Mouse (Mus musculus) heart, embryonic 12.5 days (tissue): ENCODE data around the gene Astn1. TPM values are rescaled to one million over a fixed set of nuclear protein-coding genes. Genes with fewer than 3 reads are reported as not detected.
A peak's percentile ranks its signal among the peaks of the same experiment; 100 is the strongest.

Source experiments
- ATAC-seq: fragments of 200-750 bp; cut with Nextera tagmentation; 2 replicates; pipeline ENCODE4 v1.8.0; 2017; ENCODE audit warnings: moderate TSS enrichment, moderate library complexity; ENCODE audit not compliant: insufficient number of reproducible peaks, low FRiP score
- H3K27ac ChIP-seq: fragments of 300-500 bp; sonication (generic); 2 replicates; pipeline ENCODE4 v1.5.1; 2016; ENCODE audit warnings: mild to moderate bottlenecking, moderate library complexity; ENCODE audit not compliant: poor library complexity, severe bottlenecking
- H3K27me3 ChIP-seq: fragments of 300-500 bp; sonication (generic); replicated peaks from 2 replicates; pipeline ENCODE4 v1.6.1; 2016; ENCODE audit warnings: mild to moderate bottlenecking, moderate library complexity
- H3K36me3 ChIP-seq: fragments of 300-500 bp; sonication (generic); 2 replicates; pipeline ENCODE4 v1.6.1; 2016; ENCODE audit warnings: mild to moderate bottlenecking, moderate library complexity
- H3K4me1 ChIP-seq: fragments of 300-500 bp; sonication (generic); replicated peaks from 2 replicates; pipeline ENCODE4 v1.6.1; 2016; ENCODE audit warnings: mild to moderate bottlenecking
- H3K4me2 ChIP-seq: fragments of 300-500 bp; sonication (generic); 2 replicates; pipeline ENCODE4 v1.6.1; 2016; ENCODE audit warnings: mild to moderate bottlenecking, moderate library complexity
- H3K4me3 ChIP-seq: fragments of 300-500 bp; sonication (generic); 2 replicates; pipeline ENCODE4 v1.5.1; 2016; ENCODE audit warnings: mild to moderate bottlenecking
- H3K9ac ChIP-seq: fragments of 300-500 bp; sonication (generic); 2 replicates; pipeline ENCODE4 v1.6.1; 2016; ENCODE audit warnings: mild to moderate bottlenecking, moderate library complexity
- H3K9me3 ChIP-seq: fragments of 300-500 bp; sonication (generic); replicated peaks from 2 replicates; pipeline ENCODE4 v1.6.1; 2016; ENCODE audit warnings: mild to moderate bottlenecking, moderate library complexity
- WGBS: fragments of 180-500 bp; shearing (Covaris S2); methylation state at CpG from one replicate; pipeline ENCODE4 v1.1.7; 2016; 5-methylcytosine and 5-hydroxymethylcytosine counted together
- polyA plus RNA-seq: library from polyadenylated mRNA; unstranded; fragments of >200 nt; fragmentation: Nextera tagmentation; extraction: Ambion mirVana; gene quantifications from 2 replicates; pipeline ENCODE4 v1.2.1, GENCODE M21; 2016

Astn1 gene
- polyA plus RNA-seq, 1 experiment from 2014 or later = 1.7 TPM

DNA sequence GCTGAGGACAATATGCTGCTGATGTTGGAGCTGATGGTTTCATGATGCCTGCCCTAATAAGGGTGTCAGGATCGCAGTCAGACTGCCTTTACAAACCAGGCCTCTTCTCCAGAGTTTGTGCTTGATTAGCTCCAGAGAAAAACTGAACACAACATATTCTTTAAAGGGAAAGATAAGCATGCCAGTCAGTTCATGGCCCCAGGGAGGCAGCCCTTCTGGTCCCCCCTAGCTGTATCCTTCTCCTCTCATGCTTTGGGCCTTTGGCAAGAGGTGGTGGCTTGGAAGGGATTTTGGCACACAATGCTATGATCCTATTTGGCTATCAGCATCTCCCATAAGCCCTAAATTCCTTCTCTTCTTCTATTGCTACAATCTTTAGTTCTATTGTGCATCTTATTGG lies 128.1 kb downstream of the Astn1 start:
- H3K4me1 ChIP-seq = no peaks in the 10 kb centered on the region
- H3K36me3 ChIP-seq = no peaks in the 10 kb centered on the region
- no peak overlapping the region for H3K4me3 ChIP-seq
- no peak for ATAC-seq
- no peak overlapping the region for H3K4me2 ChIP-seq
- WGBS = 48% methylated on average over 1 of the region's 1 CpGs
- H3K27ac ChIP-seq = no peak overlapping the region
- no peak overlapping the region for H3K9ac ChIP-seq
- no peaks in the 10 kb centered on the region for H3K9me3 ChIP-seq
- H3K27me3 ChIP-seq = no peaks in the 10 kb centered on the region

DNA sequence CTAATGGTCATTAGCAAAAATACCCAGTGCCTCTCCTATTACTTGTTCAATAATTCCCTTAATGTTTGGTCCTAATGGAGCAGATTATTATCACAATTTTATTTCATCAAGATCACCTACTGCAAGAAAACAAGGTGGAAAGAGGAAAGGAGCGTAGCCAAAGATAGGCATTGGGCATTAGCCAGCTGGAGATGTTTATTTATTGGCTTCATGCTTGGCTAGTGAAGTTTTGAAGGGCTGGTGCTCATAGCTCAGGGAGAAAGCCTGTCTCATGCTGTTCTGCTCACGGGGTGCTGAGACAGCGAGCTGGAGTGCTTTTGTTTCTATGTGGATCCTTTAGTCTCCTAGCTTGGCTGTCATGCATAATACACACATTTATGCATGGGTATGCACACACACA lies 131.2 kb downstream of the Astn1 start:
- Histone ChIP-seq H3K4me3 (no peak overlapping the region), H3K27ac (no peak overlapping the region), H3K9ac (no peak overlapping the region), H3K27me3 (no peaks in the 10 kb centered on the region), H3K4me1 (no peaks in the 10 kb centered on the region), H3K36me3 (no peaks in the 10 kb centered on the region), H3K9me3 (no peaks in the 10 kb centered on the region), H3K4me2 (no peak overlapping the region)
- 70% methylated on average over 3 of the region's 3 CpGs for WGBS
- no peak for ATAC-seq

DNA sequence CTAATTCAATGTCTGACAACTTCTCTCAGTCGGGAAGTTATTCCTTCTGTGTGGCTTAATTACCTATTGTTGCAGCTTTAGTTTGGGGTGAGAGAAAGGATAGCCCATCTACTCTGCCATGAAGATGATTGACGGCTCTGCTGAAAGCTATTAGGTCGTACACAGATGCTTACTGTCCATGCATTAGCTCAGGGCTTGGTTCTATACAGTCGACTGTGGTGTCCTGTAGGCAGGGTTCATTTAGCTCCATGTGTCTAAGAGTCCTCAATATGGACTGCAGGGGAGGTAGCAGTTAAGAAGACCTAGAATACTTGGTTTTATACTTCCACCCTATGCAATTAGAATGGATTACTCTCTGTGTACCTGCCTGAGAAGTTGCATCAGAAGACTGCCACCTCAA lies 138.1 kb downstream of the Astn1 start:
- H3K4me3 ChIP-seq = no peak overlapping the region
- no peak overlapping the region for H3K4me2 ChIP-seq
- H3K27me3 ChIP-seq = no peaks in the 10 kb centered on the region
- no peaks in the 10 kb centered on the region for H3K36me3 ChIP-seq
- ATAC-seq = no peak
- 0 out of 2 replicates have a peak, but pooled peaks cover 2% of the 10 kb centered on the region for H3K4me1 ChIP-seq
- no peak overlapping the region for H3K9ac ChIP-seq
- no peaks in the 10 kb centered on the region for H3K9me3 ChIP-seq
- 65% methylated on average over 4 of the region's 4 CpGs for WGBS
- H3K27ac ChIP-seq = no peak overlapping the region

GRCm38 (mm10) chr1:158501019-158501418 lies 138.9 kb downstream of the Astn1 start:
- WGBS = 32% methylated on average over 4 of the region's 4 CpGs

DNA sequence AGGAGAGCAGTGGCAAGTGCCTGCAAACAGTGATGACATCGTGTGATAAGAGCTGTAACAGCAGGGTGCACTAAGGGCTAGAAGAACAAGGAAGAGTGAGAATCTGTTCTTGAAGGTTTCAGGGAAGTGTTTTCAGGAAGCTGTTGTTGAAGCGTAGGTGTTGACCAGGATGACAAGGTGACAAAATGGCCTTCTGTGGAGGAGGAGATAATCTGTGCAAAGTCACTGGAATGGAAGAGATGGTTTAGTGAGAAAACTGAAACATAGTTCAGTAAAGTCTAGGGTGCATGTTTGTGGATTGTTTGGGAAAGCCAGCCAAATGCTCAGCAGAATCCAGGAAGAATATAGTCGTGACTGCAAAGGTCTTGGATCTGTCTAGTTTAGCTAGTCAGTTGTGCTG lies 145.5 kb downstream of the Astn1 start:
- 29% methylated on average over 3 of the region's 3 CpGs for WGBS
- H3K36me3 ChIP-seq = no peaks in the 10 kb centered on the region
- no peak for ATAC-seq

More at GRCm38 (mm10) chr1:158501019-158501418, 138.9 kb downstream of the Astn1 start:
- Histone ChIP-seq H3K36me3 (no peaks in the 10 kb centered on the region), H3K4me2 (no peak overlapping the region), H3K4me3 (no peak overlapping the region), H3K4me1 (0 out of 2 replicates have a peak, but pooled peaks cover 4% of the 10 kb centered on the region), H3K27ac (no peak overlapping the region), H3K9me3 (no peaks in the 10 kb centered on the region), H3K27me3 (no peaks in the 10 kb centered on the region), H3K9ac (no peak overlapping the region)
- ATAC-seq = peak; percentile 39; the same call in 1 of the 2 replicates

GRCm38 (mm10) chr1:158509112-158509855 lies 147.2 kb downstream of the Astn1 start:
- no peak for ATAC-seq
- Histone ChIP-seq H3K27me3 (no peaks in the 10 kb centered on the region), H3K27ac (no peak overlapping the region), H3K4me3 (no peak overlapping the region), H3K9me3 (no peaks in the 10 kb centered on the region), H3K36me3 (no peaks in the 10 kb centered on the region), H3K9ac (no peak overlapping the region), H3K4me2 (no peak overlapping the region), H3K4me1 (peaks cover 12% of the 10 kb centered on the region; the same call in 1 of the 2 replicates)
- WGBS = 70% methylated on average over 4 of the region's 4 CpGs

More for the DNA sequence above, 145.5 kb downstream of the Astn1 start:
- no peak overlapping the region for H3K4me3 ChIP-seq
- H3K27ac ChIP-seq = no peak overlapping the region
- H3K9ac ChIP-seq = no peak overlapping the region
- H3K9me3 ChIP-seq = no peaks in the 10 kb centered on the region
- no peak overlapping the region for H3K4me2 ChIP-seq
- H3K27me3 ChIP-seq = no peaks in the 10 kb centered on the region
- H3K4me1 ChIP-seq = peaks cover 12% of the 10 kb centered on the region; the same call in 1 of the 2 replicates

DNA sequence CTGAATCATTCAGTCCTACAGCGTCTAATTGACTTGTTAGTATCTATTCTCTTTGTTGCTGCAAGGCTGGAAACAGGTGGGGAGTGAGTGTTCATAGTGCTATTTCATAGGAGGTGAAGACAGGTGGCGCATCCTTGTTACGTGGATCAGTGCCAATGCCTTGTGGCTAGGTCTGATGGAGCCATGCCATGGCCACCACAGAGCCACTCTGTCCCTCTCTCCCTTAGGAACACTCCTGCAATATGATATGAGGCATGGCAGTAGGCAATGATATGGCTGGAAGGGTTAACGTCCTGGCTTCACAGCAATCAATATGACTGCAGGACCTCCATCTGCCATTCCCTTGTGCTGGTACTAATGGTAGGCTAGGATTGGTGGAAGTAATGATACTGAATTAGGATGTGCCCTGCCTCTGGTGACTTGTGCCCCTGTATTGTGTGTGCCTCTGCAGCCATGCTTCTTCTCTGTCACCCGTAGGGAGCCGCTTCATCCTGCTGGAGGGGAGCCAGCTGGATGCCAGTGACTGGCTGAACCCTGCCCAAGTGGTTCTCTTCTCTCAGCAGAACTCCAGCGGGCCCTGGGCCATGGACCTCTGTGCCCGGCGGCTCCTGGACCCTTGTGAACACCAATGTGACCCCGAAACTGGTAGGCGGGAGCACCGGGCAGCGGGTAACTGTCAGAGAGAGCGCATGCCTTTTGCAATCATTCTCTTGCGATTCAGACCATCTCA lies 148.6 kb downstream of the Astn1 start:
- no peaks in the 10 kb centered on the region for H3K9me3 ChIP-seq
- no peak for ATAC-seq
- H3K36me3 ChIP-seq = no peaks in the 10 kb centered on the region
- H3K27me3 ChIP-seq = no peaks in the 10 kb centered on the region
- WGBS = 86% methylated on average over 15 of the region's 15 CpGs
- H3K27ac ChIP-seq = no peak overlapping the region
- H3K4me3 ChIP-seq = no peak overlapping the region
- no peak overlapping the region for H3K4me2 ChIP-seq
- no peak overlapping the region for H3K9ac ChIP-seq
- peaks cover 7% of the 10 kb centered on the region; the same call in 1 of the 2 replicates for H3K4me1 ChIP-seq

- ATAC-seq = no peak
- H3K27me3 ChIP-seq = no peaks in the 10 kb centered on the region; the same call in 1 of the 2 replicates
- H3K4me1 ChIP-seq = peaks cover 7% of the 10 kb centered on the region; the same call in 1 of the 2 replicates
- H3K9ac ChIP-seq = no peak overlapping the region
- no peak overlapping the region for H3K27ac ChIP-seq
- H3K4me2 ChIP-seq = no peak overlapping the region
- H3K9me3 ChIP-seq = no peaks in the 10 kb centered on the region
- no peak overlapping the region for H3K4me3 ChIP-seq
- no peaks in the 10 kb centered on the region for H3K36me3 ChIP-seq
Measured at GRCm38 (mm10) chr1:158512089-158512488, 150.0 kb downstream of the Astn1 start.

DNA sequence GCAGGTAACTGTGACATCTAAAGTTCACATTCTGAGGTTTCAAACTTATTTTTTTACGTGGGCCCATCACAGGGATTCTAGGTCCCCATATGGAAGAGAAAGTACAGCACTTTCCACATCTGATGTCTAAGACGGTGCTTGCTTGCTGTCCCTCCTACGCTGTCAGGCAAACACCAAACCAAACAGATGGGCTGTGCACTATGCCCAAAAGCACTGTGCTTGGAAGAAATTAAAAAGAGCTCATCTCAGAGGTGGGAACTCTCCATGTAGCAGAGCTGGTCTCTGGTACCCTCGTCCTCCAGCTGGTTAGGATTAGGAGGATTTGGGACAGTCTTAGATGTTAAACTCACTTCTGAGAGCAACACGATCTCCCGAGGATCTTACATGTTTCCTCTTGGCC lies 150.6 kb downstream of the Astn1 start:
- Histone ChIP-seq H3K9me3 (no peaks in the 10 kb centered on the region), H3K9ac (no peak overlapping the region), H3K4me1 (peaks cover 2% of the 10 kb centered on the region; the same call in 1 of the 2 replicates), H3K36me3 (no peaks in the 10 kb centered on the region), H3K4me2 (no peak overlapping the region), H3K4me3 (no peak overlapping the region), H3K27me3 (no peaks in the 10 kb centered on the region; the same call in 1 of the 2 replicates), H3K27ac (no peak overlapping the region)
- 72% methylated on average over 6 of the region's 6 CpGs for WGBS
- no peak for ATAC-seq

DNA sequence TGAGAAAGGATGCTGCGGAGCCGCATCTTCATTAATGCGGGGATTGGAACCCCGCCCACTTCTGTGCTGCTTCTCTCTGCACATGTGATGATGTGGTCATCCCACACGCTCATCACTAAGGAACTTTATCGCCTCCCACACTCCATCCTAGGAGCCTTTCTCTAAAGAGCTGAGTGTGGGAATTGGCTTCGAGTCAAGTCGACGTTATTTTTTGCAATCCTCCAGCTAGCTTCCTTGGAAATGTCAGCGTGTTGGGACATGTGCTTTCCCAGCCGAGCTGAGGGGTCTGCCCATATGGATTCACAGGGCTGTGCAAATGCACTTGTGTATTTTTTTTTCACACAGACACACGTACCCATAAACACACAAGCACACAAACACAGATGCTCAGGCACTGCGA lies 151.5 kb downstream of the Astn1 start:
- no peaks in the 10 kb centered on the region; the same call in 1 of the 2 replicates for H3K27me3 ChIP-seq
- H3K36me3 ChIP-seq = no peaks in the 10 kb centered on the region
- ATAC-seq = no peak
- H3K4me1 ChIP-seq = no peaks in the 10 kb centered on the region
- H3K4me2 ChIP-seq = no peak overlapping the region
- no peak overlapping the region for H3K4me3 ChIP-seq
- H3K27ac ChIP-seq = no peak overlapping the region
- no peaks in the 10 kb centered on the region for H3K9me3 ChIP-seq
- no peak overlapping the region for H3K9ac ChIP-seq
- 71% methylated on average over 13 of the region's 13 CpGs for WGBS

DNA sequence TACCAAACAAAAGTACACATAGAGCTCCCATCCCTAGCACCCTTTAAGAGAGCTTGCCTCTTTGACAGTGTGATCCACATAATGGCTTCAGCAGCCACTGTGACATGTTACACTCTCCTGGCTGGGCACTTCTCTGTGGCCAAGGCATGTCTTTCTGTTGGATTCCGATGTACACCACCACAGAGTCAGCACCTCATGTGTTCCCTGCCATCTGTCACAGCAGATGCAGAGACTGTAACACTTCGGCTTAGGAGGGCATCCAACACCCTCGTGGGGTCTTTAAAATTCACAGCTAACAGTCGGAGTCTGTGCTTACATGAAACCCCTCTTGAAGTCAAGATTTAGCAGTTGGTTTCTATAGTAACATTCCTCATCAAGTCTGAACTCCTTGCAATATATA lies 154.5 kb downstream of the Astn1 start:
- Histone ChIP-seq H3K9ac (no peak overlapping the region), H3K4me1 (no peaks in the 10 kb centered on the region), H3K4me3 (no peak overlapping the region), H3K36me3 (no peaks in the 10 kb centered on the region), H3K27me3 (no peaks in the 10 kb centered on the region; the same call in 1 of the 2 replicates), H3K4me2 (no peak overlapping the region), H3K9me3 (no peaks in the 10 kb centered on the region), H3K27ac (no peak overlapping the region)
- 81% methylated on average over 4 of the region's 4 CpGs for WGBS
- ATAC-seq = no peak
